Mouse (Mus musculus) heart, postnatal 0 days (tissue): ENCODE measurements around the gene Tlx2.

Source experiments
- CTCF ChIP-seq: IDR thresholded peaks from 2 replicates; pipeline ENCODE4 v1.5.1; 2016; ENCODE audit warnings: antibody characterized with exemption, control low read depth, low read depth
- EP300 ChIP-seq: IDR thresholded peaks from 2 replicates; pipeline ENCODE4 v1.6.1; 2016; ENCODE audit warnings: antibody characterized with exemption, low read depth

GRCm38 (mm10) chr6:83040601-83041000 lies 29.5 kb downstream of the Tlx2 start:
- no peak for TF ChIP-seq EP300
- no peak for TF ChIP-seq CTCF
